Mouse (Mus musculus) cortical plate, adult 2 months (tissue): Measurements from ENCODE around the gene Slc44a2.

Experiments
- CTCF ChIP-seq: fragments of 200-500 bp; IDR thresholded peaks from 2 replicates; pipeline ENCODE4 v1.5.1; 2011; ENCODE audit warnings: mild to moderate bottlenecking, control low read depth, low read length; ENCODE audit not compliant: insufficient read depth; ENCODE audit errors: extremely low read depth
- POLR2A ChIP-seq: fragments of 200-500 bp; IDR thresholded peaks from 2 replicates; pipeline ENCODE4 v1.6.1; 2011; ENCODE audit warnings: mild to moderate bottlenecking, low read length, control low read depth; ENCODE audit not compliant: insufficient read depth; ENCODE audit errors: extremely low read depth

- no peak for TF ChIP-seq POLR2A
- TF ChIP-seq CTCF: no peak
Observed at GRCm38 (mm10) chr9:21346627-21347365, 26.3 kb downstream of the Slc44a2 start.
